50 mouse cellular contexts compared by ENCODE assay signal in genomic region chr3:67322422-67322821, GRCm38 (mm10). TPM values are rescaled to one million over a fixed set of nuclear protein-coding genes. Genes with fewer than 3 reads are reported as not detected.
"Had no signal": no experiment of that assay in that cellular context is flagged by ENCODE, and none has a peak within 500 bp of the region (broad histone marks: within the 10 kb centered on the region; RNA-seq: fewer than 3 reads in every experiment).

No protein-coding gene starts in this region.

- H3K4me3 ChIP-seq: heart, adult 2 months; heart, embryonic 10.5 days; heart, embryonic 12.5 days; heart, embryonic 13.5 days; heart, embryonic 15.5 days; hindbrain, embryonic 10.5 days; hindbrain, embryonic 12.5 days; hindbrain, embryonic 13.5 days; hindbrain, embryonic 15.5 days; intestine, embryonic 15.5 days; kidney, embryonic 15.5 days; layer of hippocampus, adult 2 months had no signal

- H3K9ac ChIP-seq: heart, embryonic 12.5 days; heart, embryonic 13.5 days; heart, embryonic 15.5 days; hindbrain, embryonic 12.5 days; hindbrain, embryonic 13.5 days; hindbrain, embryonic 14.5 days; hindbrain, embryonic 15.5 days; intestine, embryonic 15.5 days; kidney, embryonic 15.5 days had no signal

- H3K27ac ChIP-seq: heart, adult 2 months; heart, embryonic 10.5 days; heart, embryonic 13.5 days; heart, embryonic 15.5 days; hindbrain, embryonic 10.5 days; hindbrain, embryonic 12.5 days; hindbrain, embryonic 13.5 days; hindbrain, embryonic 14.5 days; hindbrain, embryonic 15.5 days; hindbrain, postnatal 0 days; intestine, embryonic 15.5 days; kidney, embryonic 15.5 days; kidney, postnatal 0 days; layer of hippocampus, adult 2 months had no signal

- H3K9me3 ChIP-seq: heart, embryonic 10.5 days; heart, embryonic 12.5 days; heart, embryonic 13.5 days; heart, embryonic 15.5 days; hindbrain, embryonic 10.5 days; hindbrain, embryonic 12.5 days; hindbrain, embryonic 13.5 days; hindbrain, embryonic 15.5 days; intestine, embryonic 15.5 days; kidney, embryonic 15.5 days had no signal

- ATAC-seq: hindbrain, embryonic 16.5 days; hindbrain, postnatal 0 days; inflammation-experienced regulatory T-cells, adult 6 months; intestine, embryonic 15.5 days; intestine, embryonic 16.5 days; intestine, postnatal 0 days had no signal

- H3K4me2 ChIP-seq: heart, embryonic 11.5 days; heart, embryonic 12.5 days; heart, embryonic 13.5 days; heart, embryonic 15.5 days; hindbrain, embryonic 12.5 days; hindbrain, embryonic 13.5 days; hindbrain, embryonic 14.5 days; hindbrain, embryonic 15.5 days; intestine, embryonic 15.5 days; kidney, embryonic 15.5 days had no signal

- H3K4me1 ChIP-seq: heart, embryonic 10.5 days; heart, embryonic 12.5 days; heart, embryonic 13.5 days; heart, embryonic 15.5 days; hindbrain, embryonic 10.5 days; hindbrain, embryonic 12.5 days; hindbrain, embryonic 13.5 days; hindbrain, embryonic 15.5 days; intestine, embryonic 15.5 days; kidney, embryonic 15.5 days had no signal

- DNase-seq: heart, adult 2 months; heart, postnatal 10 days; heart, postnatal 14 days; heart, postnatal 36 days; heart, postnatal 4 days; kidney, adult 11 months; kidney, adult 2 months; kidney, adult 8-10 months; kidney, postnatal 10 days; kidney, postnatal 14 days; kidney, postnatal 25 days; kidney, postnatal 36 days; kidney, postnatal 4 days; layer of hippocampus, adult 9-11 months; layer of hippocampus, postnatal 36 days had no signal

- H3K27me3 ChIP-seq: heart, embryonic 12.5 days; heart, embryonic 13.5 days; heart, embryonic 15.5 days; hindbrain, embryonic 12.5 days; hindbrain, embryonic 13.5 days; hindbrain, embryonic 15.5 days; intestine, embryonic 15.5 days; kidney, embryonic 15.5 days had no signal

- H3K36me3 ChIP-seq: heart, embryonic 10.5 days; heart, embryonic 12.5 days; heart, embryonic 13.5 days; heart, embryonic 15.5 days; hindbrain, embryonic 10.5 days; hindbrain, embryonic 12.5 days; hindbrain, embryonic 13.5 days; hindbrain, embryonic 15.5 days; intestine, embryonic 15.5 days; kidney, embryonic 15.5 days had no signal

RNA-seq across cellular contexts. Expression of gene Gm17402, which starts 52.5 kb away (rescaled TPM):
- total RNA-seq: heart, adult 2 months; heart, adult 8-10 months; heart, postnatal 10 days; heart, postnatal 14 days; heart, postnatal 25 days; heart, postnatal 36 days; heart, postnatal 4 days; hematopoietic stem cell, adult 5-6 weeks; hindbrain, postnatal 0 days; layer of hippocampus, adult 18-20 months; layer of hippocampus, adult 2 months; layer of hippocampus, adult 8-10 months; layer of hippocampus, postnatal 10 days; layer of hippocampus, postnatal 14 days; layer of hippocampus, postnatal 25 days; layer of hippocampus, postnatal 36 days had no signal
- polyA plus RNA-seq: heart, adult 2 months; heart, embryonic 10.5 days; heart, embryonic 11.5 days; heart, embryonic 12.5 days; heart, embryonic 13.5 days; heart, embryonic 14.5 days; heart, embryonic 15.5 days; heart, embryonic 16.5 days; heart, postnatal 0 days; hindbrain, embryonic 10.5 days; hindbrain, embryonic 11.5 days; hindbrain, embryonic 12.5 days; hindbrain, embryonic 13.5 days; hindbrain, embryonic 14.5 days; hindbrain, embryonic 15.5 days; hindbrain, embryonic 16.5 days; hindbrain, postnatal 0 days; inflammation-experienced regulatory T-cells, adult 6 months; intestine, embryonic 14.5 days; intestine, embryonic 15.5 days; intestine, embryonic 16.5 days; intestine, postnatal 0 days; kidney, adult 2 months; kidney, embryonic 14.5 days; kidney, embryonic 15.5 days; kidney, embryonic 16.5 days; kidney, postnatal 0 days; large intestine, adult 2 months had no signal
